Mouse (Mus musculus) liver, embryonic 14.5 days (tissue): ENCODE results near the gene Ap1s3.

Source experiments
- CTCF ChIP-seq: IDR thresholded peaks from 2 replicates; pipeline ENCODE4 v1.5.1; 2016; ENCODE audit warnings: antibody characterized with exemption, low read depth, control low read depth
- EP300 ChIP-seq: IDR thresholded peaks from 2 replicates; pipeline ENCODE4 v1.6.1; 2016; ENCODE audit warnings: antibody characterized with exemption, low read depth

GRCm38 (mm10) chr1:79602500-79602899, 69.3 kb downstream of the Ap1s3 start:
- TF ChIP-seq EP300 (no peak), CTCF (no peak)
